Mouse (Mus musculus) embryo, embryonic 11 days (tissue): ENCODE results near the gene Ropn1l.

Experiments used
- DNase-seq: peaks from one replicate; pipeline ENCODE4 v3.0.0-alpha.2; 2015

The Ropn1l gene

GRCm38 (mm10) chr15:31453098-31453916 lies at the start of gene Ropn1l:
TSS of gene Ropn1l (minus strand) at chr15:31453737.
- DNase-seq = peak; percentile 96

GRCm38 (mm10) chr15:31502996-31503395 lies 49.5 kb upstream of the Ropn1l start:
- no peak for DNase-seq

- no peak for DNase-seq
Measured at GRCm38 (mm10) chr15:31502313-31502712, 48.8 kb upstream of the Ropn1l start.

- DNase-seq = no peak
Measured at GRCm38 (mm10) chr15:31494803-31495202, 41.3 kb upstream of the Ropn1l start.

- DNase-seq = no peak
Measured at GRCm38 (mm10) chr15:31494310-31494709, 40.8 kb upstream of the Ropn1l start.

GRCm38 (mm10) chr15:31487407-31487806 lies 33.9 kb upstream of the Ropn1l start:
- peak; percentile 5 for DNase-seq

- DNase-seq = no peak
Measured at GRCm38 (mm10) chr15:31476678-31477077, 23.1 kb upstream of the Ropn1l start.

GRCm38 (mm10) chr15:31472645-31473574 lies 19.4 kb upstream of the Ropn1l start:
- no peak for DNase-seq

- DNase-seq = no peak
Measured at GRCm38 (mm10) chr15:31471529-31471928, 18.0 kb upstream of the Ropn1l start.

- no peak for DNase-seq
Measured at GRCm38 (mm10) chr15:31469497-31469896, 16.0 kb upstream of the Ropn1l start.

GRCm38 (mm10) chr15:31468806-31469205 lies 15.3 kb upstream of the Ropn1l start:
- no peak for DNase-seq

GRCm38 (mm10) chr15:31466749-31467148 lies 13.2 kb upstream of the Ropn1l start:
- no peak for DNase-seq

GRCm38 (mm10) chr15:31466295-31466694 lies 12.8 kb upstream of the Ropn1l start:
- no peak for DNase-seq

- DNase-seq = no peak
Measured at GRCm38 (mm10) chr15:31465806-31466205, 12.3 kb upstream of the Ropn1l start.

GRCm38 (mm10) chr15:31460571-31460970 lies 7.0 kb upstream of the Ropn1l start:
- DNase-seq = no peak

- no peak for DNase-seq
Measured at GRCm38 (mm10) chr15:31458081-31458480, 4.5 kb upstream of the Ropn1l start.

GRCm38 (mm10) chr15:31456381-31456780 lies 2.8 kb upstream of the Ropn1l start:
- no peak for DNase-seq

GRCm38 (mm10) chr15:31454861-31455295 lies 1.3 kb upstream of the Ropn1l start:
- DNase-seq = no peak

GRCm38 (mm10) chr15:31454096-31454860 lies 741 bp upstream of the Ropn1l start:
- no peak for DNase-seq

GRCm38 (mm10) chr15:31452336-31453097 lies 1.0 kb downstream of the Ropn1l start:
- DNase-seq = no peak

GRCm38 (mm10) chr15:31449772-31450171 lies 3.8 kb downstream of the Ropn1l start:
- no peak for DNase-seq

- peak; percentile 71 for DNase-seq
Measured at GRCm38 (mm10) chr15:31447121-31447520, 6.4 kb downstream of the Ropn1l start.
